Mouse (Mus musculus) heart, embryonic 15.5 days (tissue): ENCODE measurements around the gene Sorbs2. TPM values are rescaled to one million over a fixed set of nuclear protein-coding genes. Genes with fewer than 3 reads are reported as not detected.

Experiments
- ATAC-seq: fragments of 200-750 bp; cut with Nextera tagmentation; replicated peaks from 2 replicates; pipeline ENCODE4 v1.8.0; 2017; ENCODE audit warnings: low read depth, moderate TSS enrichment; ENCODE audit not compliant: insufficient number of reproducible peaks, insufficient read depth, low FRiP score
- H3K27ac ChIP-seq: fragments of 300-500 bp; sonication (generic); 2 replicates; pipeline ENCODE4 v1.5.1; 2015; ENCODE audit warnings: mild to moderate bottlenecking, inconsistent platforms
- H3K27me3 ChIP-seq: fragments of 300-500 bp; sonication (generic); 2 replicates; pipeline ENCODE4 v1.6.1; 2015; ENCODE audit warnings: inconsistent platforms
- H3K36me3 ChIP-seq: fragments of 300-500 bp; sonication (generic); 2 replicates; pipeline ENCODE4 v1.6.1; 2015; ENCODE audit warnings: mild to moderate bottlenecking, inconsistent platforms
- H3K4me1 ChIP-seq: fragments of 300-500 bp; sonication (generic); replicated peaks from 2 replicates; pipeline ENCODE4 v1.6.1; 2015; ENCODE audit warnings: inconsistent platforms
- H3K4me2 ChIP-seq: fragments of 300-500 bp; sonication (generic); 2 replicates; pipeline ENCODE4 v1.6.1; 2015; ENCODE audit warnings: inconsistent platforms, mild to moderate bottlenecking, moderate library complexity
- H3K4me3 ChIP-seq: fragments of 300-500 bp; sonication (generic); 2 replicates; pipeline ENCODE4 v1.5.1; 2015; ENCODE audit warnings: mild to moderate bottlenecking, inconsistent platforms
- H3K9ac ChIP-seq: fragments of 300-500 bp; sonication (generic); 2 replicates; pipeline ENCODE4 v1.6.1; 2015; ENCODE audit warnings: mild to moderate bottlenecking, inconsistent platforms
- H3K9me3 ChIP-seq: fragments of 300-500 bp; sonication (generic); replicated peaks from 2 replicates; pipeline ENCODE4 v1.6.1; 2016; ENCODE audit warnings: inconsistent platforms
- WGBS: fragments of 180-500 bp; shearing (Covaris S2); methylation state at CpG from one replicate; pipeline ENCODE4 v1.1.7; 2015; ENCODE audit warnings: mixed read lengths; 5-methylcytosine and 5-hydroxymethylcytosine counted together
- polyA plus RNA-seq: library from polyadenylated mRNA; unstranded; fragments of >200 nt; fragmentation: Nextera tagmentation; extraction: Ambion mirVana; gene quantifications from 2 replicates; pipeline ENCODE4 v1.2.1, GENCODE M21; 2015

The Sorbs2 gene
- polyA plus RNA-seq = 307 and 382 TPM in 2 replicates

GRCm38 (mm10) chr8:45507634-45508321 lies at the start of gene Sorbs2:
TSS of gene Sorbs2 (plus strand) at chr8:45507788.
- no peak within 1 kb of the TSS for H3K9ac ChIP-seq

GRCm38 (mm10) chr8:45457874-45458273 lies 49.7 kb upstream of the Sorbs2 start:
- no peak for ATAC-seq

More at GRCm38 (mm10) chr8:45507634-45508321, at the start of gene Sorbs2:
- 22% methylated on average over 16 of the region's 16 CpGs for WGBS
- no peak within 1 kb of the TSS for H3K27ac ChIP-seq
- H3K9me3 ChIP-seq = no peaks in the 10 kb centered on the region
- H3K4me2 ChIP-seq = peak within 1 kb of the TSS; percentile 46
- H3K27me3 ChIP-seq = no peaks in the 10 kb centered on the region
- ATAC-seq = no peak
- H3K36me3 ChIP-seq = no peaks in the 10 kb centered on the region
- 0 out of 2 replicates have a peak, but pooled peaks cover 6% of the 10 kb centered on the region for H3K4me1 ChIP-seq
- peak within 1 kb of the TSS; percentile 9; the same call in 1 of the 2 replicates for H3K4me3 ChIP-seq

GRCm38 (mm10) chr8:45469006-45469405 lies 38.6 kb upstream of the Sorbs2 start:
- Histone ChIP-seq H3K27ac (no peak overlapping the region), H3K9ac (no peak overlapping the region), H3K9me3 (no peaks in the 10 kb centered on the region), H3K36me3 (no peaks in the 10 kb centered on the region), H3K27me3 (no peaks in the 10 kb centered on the region), H3K4me3 (no peak overlapping the region), H3K4me2 (no peak overlapping the region), H3K4me1 (no peaks in the 10 kb centered on the region)
- WGBS = 83% methylated on average over 2 of the region's 2 CpGs
- no peak for ATAC-seq

More at GRCm38 (mm10) chr8:45457874-45458273, 49.7 kb upstream of the Sorbs2 start:
- Histone ChIP-seq H3K27me3 (no peaks in the 10 kb centered on the region), H3K27ac (no peak overlapping the region), H3K4me1 (peaks cover 2% of the 10 kb centered on the region), H3K9ac (no peak overlapping the region), H3K9me3 (no peaks in the 10 kb centered on the region), H3K36me3 (no peaks in the 10 kb centered on the region), H3K4me2 (no peak overlapping the region), H3K4me3 (no peak overlapping the region)

- H3K9ac ChIP-seq = no peak overlapping the region
- no peak overlapping the region for H3K27ac ChIP-seq
- no peak overlapping the region for H3K4me2 ChIP-seq
- no peaks in the 10 kb centered on the region for H3K36me3 ChIP-seq
- no peaks in the 10 kb centered on the region for H3K9me3 ChIP-seq
- 55% methylated on average over 8 of the region's 8 CpGs for WGBS
- no peaks in the 10 kb centered on the region for H3K27me3 ChIP-seq
- no peaks in the 10 kb centered on the region for H3K4me1 ChIP-seq
- no peak for ATAC-seq
- no peak overlapping the region for H3K4me3 ChIP-seq
These were observed 37.9 kb upstream of the Sorbs2 start for GRCm38 (mm10) chr8:45469507-45470178.

GRCm38 (mm10) chr8:45480886-45481285 lies 26.7 kb upstream of the Sorbs2 start:
- Histone ChIP-seq H3K9ac (no peak overlapping the region), H3K4me3 (no peak overlapping the region), H3K4me2 (no peak overlapping the region), H3K4me1 (no peaks in the 10 kb centered on the region), H3K27ac (no peak overlapping the region), H3K9me3 (no peaks in the 10 kb centered on the region; the same call in 1 of the 2 replicates), H3K27me3 (no peaks in the 10 kb centered on the region), H3K36me3 (no peaks in the 10 kb centered on the region)
- WGBS = 45% methylated on average over 4 of the region's 4 CpGs
- no peak for ATAC-seq

- ATAC-seq = no peak
- Histone ChIP-seq H3K36me3 (no peaks in the 10 kb centered on the region), H3K4me3 (no peak overlapping the region)
These were observed 21.3 kb upstream of the Sorbs2 start for GRCm38 (mm10) chr8:45486281-45486680.

GRCm38 (mm10) chr8:45503971-45504370 lies 3.6 kb upstream of the Sorbs2 start:
- Histone ChIP-seq H3K27me3 (no peaks in the 10 kb centered on the region), H3K4me2 (no peak overlapping the region), H3K4me1 (0 out of 2 replicates have a peak, but pooled peaks cover 6% of the 10 kb centered on the region), H3K4me3 (no peak overlapping the region), H3K9ac (no peak overlapping the region), H3K27ac (no peak overlapping the region), H3K36me3 (no peaks in the 10 kb centered on the region), H3K9me3 (no peaks in the 10 kb centered on the region)
- ATAC-seq = no peak
- 72% methylated on average over 7 of the region's 7 CpGs for WGBS

More at GRCm38 (mm10) chr8:45486281-45486680, 21.3 kb upstream of the Sorbs2 start:
- H3K9ac ChIP-seq = no peak overlapping the region
- H3K27ac ChIP-seq = no peak overlapping the region
- WGBS = 72% methylated on average over 3 of the region's 3 CpGs
- H3K27me3 ChIP-seq = no peaks in the 10 kb centered on the region
- no peaks in the 10 kb centered on the region for H3K9me3 ChIP-seq
- H3K4me1 ChIP-seq = no peaks in the 10 kb centered on the region
- no peak overlapping the region for H3K4me2 ChIP-seq

GRCm38 (mm10) chr8:45506376-45506775 lies 1.2 kb upstream of the Sorbs2 start:
- WGBS = 76% methylated on average over 4 of the region's 4 CpGs
- H3K4me1 ChIP-seq = 0 out of 2 replicates have a peak, but pooled peaks cover 6% of the 10 kb centered on the region
- no peak for ATAC-seq
- no peak overlapping the region for H3K9ac ChIP-seq
- H3K27ac ChIP-seq = no peak overlapping the region
- no peaks in the 10 kb centered on the region for H3K9me3 ChIP-seq
- H3K27me3 ChIP-seq = no peaks in the 10 kb centered on the region
- no peak overlapping the region for H3K4me3 ChIP-seq
- no peak overlapping the region for H3K4me2 ChIP-seq
- no peaks in the 10 kb centered on the region for H3K36me3 ChIP-seq

GRCm38 (mm10) chr8:45507277-45507633 lies 333 bp upstream of the Sorbs2 start:
- Histone ChIP-seq H3K27ac (no peak overlapping the region), H3K4me3 (peak overlapping the region; percentile 9; the same call in 1 of the 2 replicates), H3K4me2 (peak overlapping the region; percentile 46), H3K4me1 (0 out of 2 replicates have a peak, but pooled peaks cover 6% of the 10 kb centered on the region), H3K27me3 (no peaks in the 10 kb centered on the region), H3K9me3 (no peaks in the 10 kb centered on the region), H3K36me3 (no peaks in the 10 kb centered on the region), H3K9ac (no peak overlapping the region)
- ATAC-seq = no peak
- WGBS = 67% methylated on average over 8 of the region's 8 CpGs

- ATAC-seq = no peak
- H3K9me3 ChIP-seq = no peaks in the 10 kb centered on the region
- WGBS = 84% methylated on average over 7 of the region's 7 CpGs
- H3K9ac ChIP-seq = no peak overlapping the region
- 0 out of 2 replicates have a peak, but pooled peaks cover 6% of the 10 kb centered on the region for H3K4me1 ChIP-seq
- H3K27ac ChIP-seq = no peak overlapping the region
- H3K4me2 ChIP-seq = no peak overlapping the region
- H3K36me3 ChIP-seq = no peaks in the 10 kb centered on the region
- H3K27me3 ChIP-seq = no peaks in the 10 kb centered on the region
- no peak overlapping the region for H3K4me3 ChIP-seq
These were observed 1.0 kb downstream of the Sorbs2 start for GRCm38 (mm10) chr8:45508521-45509104.

GRCm38 (mm10) chr8:45512369-45512768 lies 4.8 kb downstream of the Sorbs2 start:
- Histone ChIP-seq H3K27ac (no peak overlapping the region), H3K4me2 (no peak overlapping the region), H3K27me3 (no peaks in the 10 kb centered on the region), H3K4me1 (0 out of 2 replicates have a peak, but pooled peaks cover 6% of the 10 kb centered on the region), H3K9ac (no peak overlapping the region), H3K4me3 (no peak overlapping the region), H3K36me3 (no peaks in the 10 kb centered on the region), H3K9me3 (no peaks in the 10 kb centered on the region)
- ATAC-seq = no peak
